Mouse (Mus musculus) v-Abl transformed pro-B cells (cell line): ENCODE data around the gene Nudt1.

Experiments used
- in situ Hi-C, 2 experiments: fragments of 400-800 bp; cut with MboI; formaldehyde crosslinking; loops; one replicate each; pipeline ENCODE4 v1.15.1; 2025; ENCODE audit not compliant: unreplicated experiment in 2 of 2

Gene Nudt1

DNA sequence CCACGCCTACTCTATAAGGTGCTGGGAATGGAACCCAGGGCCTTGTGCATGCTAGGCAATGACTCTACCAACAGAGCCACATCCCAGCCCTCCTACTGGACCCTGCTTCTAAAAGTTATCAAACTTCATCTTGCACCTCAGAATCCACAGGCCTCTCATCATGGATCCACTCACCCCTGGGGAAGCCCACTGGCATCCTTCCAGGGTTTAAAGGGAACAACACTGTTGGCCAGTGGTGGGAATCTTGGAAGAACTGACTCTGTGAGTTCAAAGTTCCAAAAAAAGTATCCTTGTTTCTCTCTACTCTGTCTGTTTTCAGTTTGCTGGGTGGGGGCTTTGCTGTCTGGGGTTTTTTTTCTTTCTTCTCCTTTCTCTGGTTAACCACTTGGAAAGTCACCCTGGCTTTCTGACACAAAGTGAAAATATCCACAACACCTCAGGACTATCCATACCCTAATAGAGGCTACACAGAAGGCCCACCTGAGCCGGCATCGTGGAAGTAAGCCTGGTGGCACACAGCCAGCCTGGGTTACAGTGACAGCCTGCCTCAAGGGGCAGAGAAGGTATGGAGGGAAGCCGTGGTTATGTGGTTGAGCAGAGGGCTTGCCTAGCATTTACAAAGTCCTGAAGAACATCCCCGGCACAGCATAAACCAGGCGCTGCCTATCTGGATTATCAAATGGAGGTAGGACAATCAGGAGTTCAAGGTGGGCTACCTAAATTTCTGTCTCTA lies 56.8 kb downstream of the Nudt1 start:
- in situ Hi-C loops, result no loop called here

DNA sequence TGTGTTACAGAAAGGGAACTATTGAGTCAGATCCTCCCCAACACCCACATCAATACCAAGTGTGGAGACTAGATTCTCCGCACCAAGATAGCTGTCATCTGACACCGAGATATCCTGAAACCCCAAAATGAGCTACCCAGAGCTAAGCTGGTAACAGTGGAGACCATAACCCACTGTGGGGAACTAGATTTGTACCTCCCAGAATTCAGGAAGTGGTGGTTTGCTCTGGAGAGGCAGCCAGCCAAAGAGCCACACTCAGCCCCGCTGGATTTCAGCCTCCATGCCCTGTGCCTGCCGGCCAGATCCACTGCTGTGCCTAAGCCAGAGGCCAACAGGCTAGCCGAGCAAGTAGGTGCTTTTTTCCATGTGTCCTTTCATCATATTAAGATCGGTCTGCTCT lies 57.8 kb downstream of the Nudt1 start:
- in situ Hi-C loops, result no loop called here

DNA sequence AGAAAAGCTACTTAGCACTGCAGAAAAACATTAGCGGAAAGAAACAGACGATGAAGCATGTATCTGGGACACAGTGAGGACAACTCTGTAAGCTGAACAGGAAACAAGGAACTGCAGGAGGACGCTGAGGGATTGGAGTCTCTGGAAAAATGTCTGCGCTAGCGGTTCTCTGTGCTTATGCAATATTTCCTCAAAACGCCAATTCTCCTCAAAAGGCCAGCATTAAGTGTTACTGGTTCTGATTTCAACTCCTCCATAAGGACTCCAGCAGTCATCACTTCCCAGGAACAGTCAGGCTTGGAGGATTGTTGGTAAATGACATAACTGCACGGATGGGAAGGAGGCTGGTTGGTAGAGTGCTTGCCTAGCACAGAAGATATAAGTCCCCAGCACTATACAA lies 59.7 kb downstream of the Nudt1 start:
- in situ Hi-C loops, result no loop called here

DNA sequence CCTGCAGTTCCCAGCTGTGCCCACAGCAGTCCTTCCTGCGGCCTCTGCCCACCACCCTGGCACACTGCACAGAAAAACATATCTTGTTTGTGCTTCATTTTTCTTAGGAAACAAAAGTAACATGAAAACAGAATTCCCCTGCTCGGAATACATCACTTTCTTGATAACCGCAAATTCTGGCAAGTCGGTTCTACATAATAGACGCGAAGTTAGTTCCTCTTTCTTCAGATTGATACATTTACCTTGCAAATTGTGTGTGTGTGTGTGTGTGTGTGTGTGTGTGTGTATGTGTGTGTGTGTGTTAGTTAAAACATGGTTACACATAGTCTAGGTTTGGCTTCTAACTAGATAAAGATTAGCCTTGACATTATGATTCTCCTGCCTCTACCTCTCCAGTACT lies 61.2 kb downstream of the Nudt1 start:
- in situ Hi-C loops, result no loop called here

DNA sequence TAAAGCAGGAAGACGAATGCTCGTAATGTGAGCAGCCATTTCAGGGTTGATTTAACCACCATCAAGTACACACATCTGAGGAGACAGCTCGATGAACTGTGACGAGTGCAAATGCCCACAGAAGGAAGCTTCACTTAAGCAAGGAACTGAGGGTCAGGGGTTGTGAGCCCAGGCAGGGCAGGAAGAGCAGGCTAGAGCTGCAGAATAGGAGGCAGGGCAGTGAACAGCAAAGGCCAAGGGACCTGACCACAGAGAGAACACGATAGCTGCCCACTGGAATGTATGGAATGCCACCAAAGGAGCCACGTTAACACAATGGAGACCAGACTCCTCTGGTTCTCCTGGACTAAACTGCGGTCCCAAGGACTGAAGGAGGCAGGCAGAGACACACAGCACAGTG lies 62.1 kb downstream of the Nudt1 start:
- in situ Hi-C loops, result no loop called here

DNA sequence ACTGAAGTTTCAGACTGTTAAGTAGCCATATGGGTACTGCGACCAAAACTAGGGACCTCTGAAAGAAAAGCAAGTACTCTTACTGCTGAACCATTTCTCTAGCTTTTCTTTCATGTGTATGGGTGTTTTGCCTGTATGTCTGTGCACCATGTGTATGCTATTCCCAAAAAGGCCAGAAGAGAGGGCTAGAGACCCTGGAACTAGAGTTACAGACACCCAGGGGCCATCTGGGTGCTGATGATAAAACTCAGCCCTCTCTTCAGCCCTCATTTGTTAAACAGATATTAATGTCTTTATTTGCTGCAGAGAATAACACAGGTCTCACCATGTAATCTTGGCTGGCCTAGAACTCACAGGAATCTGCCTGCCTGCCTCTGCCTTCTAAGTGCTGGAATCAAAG lies 63.0 kb downstream of the Nudt1 start:
- in situ Hi-C loops, result no loop called here

DNA sequence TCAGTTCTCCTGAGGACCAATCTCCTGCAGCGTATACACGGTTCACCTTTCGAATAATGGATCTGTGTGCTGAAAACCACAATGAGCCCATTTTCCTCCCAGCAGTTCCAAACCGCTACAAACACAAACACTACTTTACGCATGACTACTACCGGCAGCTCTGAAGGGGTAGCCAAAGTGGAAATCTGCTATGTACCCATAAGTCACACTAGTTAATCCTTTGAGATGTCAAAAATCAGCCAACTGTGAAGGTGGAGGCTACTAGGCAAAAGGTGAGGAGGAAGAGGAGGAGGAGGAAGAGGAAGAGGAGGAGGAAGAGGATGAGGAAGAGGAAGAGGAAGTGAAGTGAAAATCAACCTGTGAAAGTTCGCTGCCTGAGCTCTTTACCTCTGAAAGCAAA lies 65.8 kb downstream of the Nudt1 start:
- in situ Hi-C loops, result no loop called here
